Mouse (Mus musculus): ENCODE data around the gene Cdk4. TPM values are rescaled to one million over a fixed set of nuclear protein-coding genes. Genes with fewer than 3 reads are reported as not detected.
"Not testable (repeated sequence)": the region's sequence is repeated elsewhere in the genome, so short reads cannot be mapped to it uniquely, and the experiment has no call there.

The Cdk4 gene
- total RNA-seq, 2 experiments from 2014 or later, result 71.5 to 83.0 TPM

DNA sequence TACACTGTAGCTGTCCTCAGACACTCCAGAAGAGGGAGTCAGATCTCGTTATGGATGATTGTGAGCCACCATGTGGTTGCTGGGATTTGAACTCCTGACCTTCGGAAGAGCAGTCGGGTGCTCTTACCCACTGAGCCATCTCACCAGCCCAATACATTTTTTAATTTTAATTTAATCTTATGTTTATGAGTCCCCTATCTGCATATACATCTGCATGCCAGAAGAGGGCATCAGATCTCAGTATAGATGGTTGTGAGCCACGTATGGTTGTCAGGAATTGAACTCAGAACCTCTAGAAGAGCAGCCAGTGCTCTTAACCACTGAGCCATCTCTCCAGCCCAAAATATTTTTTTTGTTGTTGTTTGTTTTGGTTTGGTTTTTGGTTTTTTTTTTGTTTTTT is 8.9 kb downstream of the Cdk4 start:
- ATAC-seq (replicated peaks; ENCODE audit: low FRiP score, poor library complexity, severe bottlenecking), result not testable (repeated sequence)

DNA sequence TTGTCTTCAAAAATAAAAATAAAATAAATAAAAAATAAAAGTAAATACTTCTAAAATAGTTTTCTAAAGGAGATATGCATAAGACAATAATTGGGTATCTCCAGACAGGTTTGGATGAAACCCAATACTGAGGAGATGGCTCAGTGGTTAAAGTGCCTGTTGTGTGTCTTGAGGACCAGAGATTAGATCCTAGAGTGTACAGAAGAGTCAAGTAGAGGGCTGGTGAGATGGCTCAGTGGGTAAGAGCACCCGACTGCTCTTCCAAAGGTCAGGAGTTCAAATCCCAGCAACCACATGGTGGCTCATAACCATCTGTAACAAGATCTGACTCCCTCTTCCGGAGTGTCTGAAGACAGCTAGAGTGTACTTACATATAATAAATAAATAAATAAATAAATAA is 9.6 kb downstream of the Cdk4 start:
- not testable (repeated sequence) for ATAC-seq (replicated peaks; ENCODE audit: low FRiP score, poor library complexity, severe bottlenecking)

DNA sequence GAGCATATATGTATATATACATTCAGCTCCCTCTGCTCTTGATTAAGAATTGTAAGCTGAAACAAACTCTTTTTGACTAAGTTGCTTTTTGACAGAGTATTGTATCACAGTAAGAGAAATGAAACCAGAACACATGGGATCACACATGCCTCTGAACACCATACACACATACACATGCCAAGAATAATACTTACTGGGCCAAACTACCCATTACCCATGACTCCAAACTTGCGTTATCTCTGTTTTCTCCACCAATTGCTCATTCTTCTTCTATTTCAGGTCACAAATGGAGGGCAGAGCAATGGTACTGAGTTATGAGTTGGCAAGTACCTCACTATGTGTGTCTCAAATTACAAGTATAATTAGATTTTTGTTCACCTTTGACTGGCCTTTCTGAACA is 10.6 kb downstream of the Cdk4 start:
- no peak for ATAC-seq (replicated peaks; ENCODE audit: low FRiP score, poor library complexity, severe bottlenecking)

DNA sequence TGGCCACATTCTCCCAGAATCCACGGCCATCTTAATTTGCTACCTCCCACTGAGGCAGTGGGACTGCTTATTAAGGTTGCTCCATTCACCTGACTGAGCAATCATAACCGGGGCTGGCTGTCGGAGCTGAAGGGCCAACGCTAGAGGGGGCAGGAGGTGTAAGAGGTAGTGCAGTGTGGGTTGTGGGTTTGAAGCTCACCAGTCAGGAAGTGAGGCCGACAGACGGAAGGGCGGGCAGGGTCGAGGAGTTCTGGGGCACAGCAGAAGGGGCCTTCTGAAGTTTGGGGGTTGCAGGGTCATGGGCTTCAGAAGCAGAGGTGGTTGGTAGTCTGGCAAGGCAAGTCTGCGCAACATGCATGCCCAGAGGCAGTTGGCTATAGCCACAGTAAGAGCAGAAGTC is 11.7 kb downstream of the Cdk4 start, which contains the start of gene Agap2:
TSS of gene Agap2 (plus strand) at position 205 of the 400 bp plus-strand sequence.
- ATAC-seq (replicated peaks; ENCODE audit: low FRiP score, poor library complexity, severe bottlenecking), result no peak

DNA sequence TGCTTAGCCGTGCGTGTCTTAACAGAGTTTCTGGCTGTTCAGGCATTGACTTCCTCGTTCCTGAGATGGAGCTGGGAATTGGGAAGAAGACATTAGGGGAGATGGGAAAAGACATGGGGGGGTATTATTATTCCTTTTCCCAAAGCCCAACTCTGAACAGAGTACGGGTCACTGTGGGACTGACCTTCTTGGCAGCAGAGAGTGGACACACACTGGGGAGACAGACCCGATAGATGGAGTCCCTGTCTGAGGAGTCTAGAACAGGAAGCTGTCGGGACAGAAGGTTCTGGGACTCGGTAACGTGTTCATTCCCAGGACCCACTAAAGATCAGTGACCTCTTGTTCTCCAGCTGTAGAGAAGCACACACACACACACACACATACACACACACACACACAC is 12.3 kb downstream of the Cdk4 start:
- ATAC-seq (replicated peaks; ENCODE audit: low FRiP score, poor library complexity, severe bottlenecking), result no peak

DNA sequence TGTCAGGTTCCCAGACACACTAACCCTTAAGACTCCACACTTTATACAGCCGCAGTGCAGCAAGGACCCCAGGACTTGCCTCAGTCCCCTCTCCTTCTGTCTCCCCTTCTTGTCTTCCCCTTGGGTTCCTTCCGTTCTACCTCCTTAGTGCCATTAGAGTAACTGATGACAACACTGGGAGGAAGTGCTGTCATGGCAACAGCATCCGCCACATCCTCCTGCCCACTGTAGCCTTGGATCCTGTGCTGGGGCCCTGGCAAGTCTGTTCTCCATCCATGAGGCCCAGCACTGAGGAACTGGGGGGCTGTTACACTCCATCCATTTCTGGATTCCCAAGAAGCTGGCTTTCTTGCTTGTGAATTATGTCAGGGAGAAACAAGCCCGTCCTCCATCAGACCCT is 12.7 kb downstream of the Cdk4 start:
- ATAC-seq (replicated peaks; ENCODE audit: low FRiP score, poor library complexity, severe bottlenecking), result no peak

DNA sequence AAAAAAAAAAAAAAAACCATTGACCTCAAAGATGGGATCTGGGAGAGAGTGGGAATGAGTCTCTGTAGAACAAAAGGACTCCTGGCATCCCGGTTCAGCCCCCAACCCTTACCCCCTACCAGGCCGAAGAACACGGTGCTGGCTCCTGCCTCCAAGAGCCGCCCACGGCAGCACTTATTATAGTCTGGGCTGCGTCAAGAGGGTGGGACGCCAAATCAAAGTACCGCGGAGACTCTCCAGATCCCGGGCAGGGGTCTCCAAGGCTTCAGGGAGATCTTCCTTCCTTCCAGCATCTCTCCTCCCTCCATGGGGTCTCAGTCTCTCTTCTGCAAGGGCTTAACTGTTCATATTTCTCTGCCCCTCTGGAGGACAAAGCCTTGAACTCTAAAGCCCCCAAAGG is 14.2 kb downstream of the Cdk4 start:
- ATAC-seq (replicated peaks; ENCODE audit: low FRiP score, poor library complexity, severe bottlenecking), result no peak

DNA sequence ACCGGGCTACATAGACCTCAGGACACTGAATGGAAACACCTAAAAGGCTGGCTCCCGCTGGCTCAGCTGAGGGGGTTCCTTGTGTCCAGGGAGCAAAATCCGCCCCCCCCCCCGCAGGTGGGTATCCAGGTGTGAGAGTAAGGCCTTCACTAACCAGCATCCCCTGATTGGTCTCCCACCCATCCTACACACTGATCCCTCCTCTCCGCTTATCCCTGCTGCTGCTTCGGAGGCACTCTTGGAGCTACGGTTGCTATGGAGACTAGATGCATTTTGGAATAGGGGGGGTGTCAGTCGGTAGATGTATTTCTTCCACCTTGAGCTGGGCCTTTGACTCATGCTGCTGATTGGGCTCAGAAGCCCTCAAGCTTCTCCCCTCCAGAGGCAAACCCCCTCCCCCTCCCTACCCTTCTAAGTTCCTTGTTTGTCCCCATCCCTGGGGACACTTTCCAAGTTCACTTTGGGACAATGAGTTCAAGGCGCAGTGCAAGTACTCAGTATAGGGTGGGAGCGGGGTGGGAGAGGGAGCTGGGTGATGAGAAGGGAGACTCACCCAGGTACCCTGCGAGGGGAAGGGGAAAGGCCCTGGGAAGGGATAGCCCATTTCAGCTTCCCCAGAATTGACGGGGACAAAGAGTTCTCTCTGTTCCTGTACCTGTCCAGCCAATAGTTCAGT is 14.8 kb downstream of the Cdk4 start:
- ATAC-seq (replicated peaks; ENCODE audit: low FRiP score, poor library complexity, severe bottlenecking), result no peak

DNA sequence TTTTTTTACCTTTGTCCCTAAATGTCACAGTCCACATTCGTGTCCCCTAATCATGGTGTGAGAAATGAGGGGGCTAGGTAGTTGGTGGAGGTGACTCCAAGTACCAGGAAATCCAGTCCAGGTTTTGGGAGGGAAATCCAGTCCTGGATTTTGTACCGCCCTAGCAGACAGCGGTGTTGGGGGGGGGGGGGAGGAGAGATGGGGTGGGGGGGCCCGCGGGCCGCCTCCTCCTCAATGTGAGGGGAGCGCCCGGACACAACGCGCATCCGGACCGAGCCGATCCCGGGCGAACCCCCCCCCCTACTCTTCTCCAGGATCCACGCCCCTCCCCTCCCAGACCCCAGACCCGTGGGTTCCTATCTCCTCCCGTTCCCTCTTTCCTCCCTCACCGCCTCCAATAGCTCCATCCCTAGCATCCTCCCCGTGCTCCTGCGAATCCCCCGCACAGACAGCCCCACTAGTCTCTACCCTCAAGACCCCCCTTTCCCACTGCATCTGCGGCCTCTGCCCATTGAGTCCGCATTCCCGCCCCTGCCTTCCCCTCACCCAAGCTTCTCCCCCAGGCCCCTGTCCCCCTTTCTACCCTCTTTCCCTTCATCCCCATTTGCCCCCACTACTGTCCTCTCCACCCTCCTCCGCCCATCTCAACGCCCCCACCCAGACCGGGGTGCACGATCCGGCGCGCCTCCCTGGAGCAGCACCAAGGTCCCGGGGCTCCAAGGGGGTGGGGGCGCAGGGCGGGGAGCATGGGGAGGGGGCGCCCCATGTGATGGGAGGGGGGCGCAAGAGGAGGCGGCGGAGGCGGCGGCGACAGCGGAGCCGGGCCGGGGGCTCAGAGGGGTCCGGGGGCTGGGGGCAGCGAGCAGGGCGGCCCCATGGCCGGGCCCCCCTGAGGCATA is 15.6 kb downstream of the Cdk4 start:
- no peak for ATAC-seq (replicated peaks; ENCODE audit: low FRiP score, poor library complexity, severe bottlenecking)

DNA sequence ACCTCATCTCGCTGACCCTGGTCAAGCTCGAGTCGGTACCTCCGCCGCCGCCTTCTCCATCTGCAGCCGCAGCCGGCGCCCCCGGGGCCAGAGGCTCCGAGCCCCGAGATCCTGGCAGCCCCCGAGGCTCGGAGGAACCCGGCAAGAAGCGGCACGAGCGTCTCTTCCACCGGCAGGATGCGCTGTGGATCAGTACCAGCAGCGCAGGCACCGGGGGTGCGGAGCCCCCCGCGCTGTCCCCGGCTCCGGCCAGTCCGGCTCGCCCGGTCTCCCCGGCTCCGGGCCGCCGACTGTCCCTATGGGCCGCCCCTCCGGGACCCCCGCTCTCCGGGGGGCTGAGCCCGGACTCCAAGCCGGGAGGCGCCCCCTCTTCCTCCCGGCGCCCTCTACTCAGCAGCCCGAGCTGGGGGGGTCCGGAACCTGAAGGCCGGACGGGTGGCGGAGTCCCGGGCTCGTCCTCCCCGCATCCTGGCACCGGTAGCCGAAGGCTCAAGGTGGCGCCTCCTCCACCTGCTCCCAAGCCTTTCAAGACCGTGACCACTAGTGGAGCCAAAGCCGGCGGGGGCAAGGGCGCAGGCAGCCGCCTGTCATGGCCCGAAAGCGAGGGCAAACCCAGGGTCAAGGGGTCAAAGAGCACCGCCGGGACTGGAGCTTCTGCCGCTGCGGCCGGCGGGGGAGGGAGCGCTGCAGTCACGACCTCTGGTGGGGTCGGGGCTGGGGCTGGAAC is 16.5 kb downstream of the Cdk4 start:
- no peak for ATAC-seq (replicated peaks; ENCODE audit: low FRiP score, poor library complexity, severe bottlenecking)

DNA sequence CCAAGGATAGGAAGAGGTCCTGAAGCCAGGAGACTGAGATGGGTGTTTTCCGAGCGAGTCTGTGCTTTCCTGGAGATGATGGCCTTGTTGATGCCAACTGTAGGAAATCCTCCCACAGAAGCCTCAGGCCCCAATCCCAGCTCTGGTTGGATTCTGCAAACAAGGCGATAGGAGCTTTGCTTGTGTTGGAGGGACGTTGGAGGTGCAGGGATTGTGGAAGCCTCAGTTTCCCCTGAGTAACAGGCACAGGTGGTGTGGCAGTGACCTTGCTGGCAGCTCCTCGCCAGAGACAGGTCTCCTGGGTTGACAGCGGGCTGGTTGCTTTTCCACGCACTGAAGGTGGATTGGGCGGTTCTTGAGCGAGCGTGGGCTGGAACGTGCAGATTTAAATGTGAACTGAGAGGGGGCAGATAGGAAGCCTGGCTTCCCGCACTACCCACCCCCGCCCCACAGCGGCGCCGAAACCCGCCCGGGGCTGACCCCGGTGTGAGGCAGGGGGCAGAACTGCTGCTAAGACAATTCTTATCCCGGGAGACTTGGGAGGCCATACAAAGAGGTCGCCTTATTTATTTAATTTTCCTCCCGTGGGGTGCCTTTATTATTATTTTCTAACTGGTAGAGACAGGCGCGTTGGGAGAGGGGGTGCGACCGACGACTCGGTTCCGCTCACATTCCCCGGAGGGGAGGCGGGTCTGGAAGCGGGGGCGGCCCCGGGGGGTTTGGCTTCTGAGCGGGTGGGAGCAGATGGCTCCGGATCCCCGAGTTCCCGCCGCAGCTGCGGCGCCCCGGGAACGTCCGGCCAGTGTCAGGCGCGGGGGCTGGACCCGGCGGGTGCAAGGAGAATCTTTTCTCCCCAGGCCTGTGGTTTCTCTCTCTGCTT is 17.8 kb downstream of the Cdk4 start:
- no peak for ATAC-seq (replicated peaks; ENCODE audit: low FRiP score, poor library complexity, severe bottlenecking)

DNA sequence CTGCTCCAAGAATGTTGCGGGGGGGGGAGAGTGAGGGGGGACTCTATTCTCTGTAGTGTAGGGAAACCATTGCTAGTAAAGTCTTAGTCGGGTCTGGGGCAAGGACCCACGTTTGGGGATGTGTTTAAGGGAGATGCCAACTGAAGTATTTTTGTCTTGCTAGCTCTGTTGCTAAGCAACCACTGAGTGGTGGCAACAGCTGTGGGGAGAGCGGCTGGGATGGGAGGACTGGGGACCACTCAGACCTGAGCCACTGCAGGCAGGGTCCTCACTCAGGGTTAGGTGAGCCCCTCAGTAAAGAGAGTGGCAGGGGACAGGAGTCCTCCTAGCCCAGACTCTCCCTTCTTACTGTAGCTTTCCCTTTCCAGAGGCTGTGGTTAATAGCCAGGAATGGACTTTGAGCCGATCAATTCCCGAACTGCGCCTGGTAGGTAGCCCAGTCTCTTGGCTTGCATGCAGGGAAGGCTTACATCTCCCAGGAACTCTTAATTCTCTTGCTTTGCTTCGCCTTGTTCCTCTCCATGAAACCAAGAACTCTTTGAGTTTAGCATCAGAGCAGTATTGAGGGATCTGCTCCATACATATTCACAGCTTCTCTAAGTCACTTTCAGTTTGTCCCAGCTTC is 18.8 kb downstream of the Cdk4 start:
- ATAC-seq (replicated peaks; ENCODE audit: low FRiP score, poor library complexity, severe bottlenecking), result no peak

DNA sequence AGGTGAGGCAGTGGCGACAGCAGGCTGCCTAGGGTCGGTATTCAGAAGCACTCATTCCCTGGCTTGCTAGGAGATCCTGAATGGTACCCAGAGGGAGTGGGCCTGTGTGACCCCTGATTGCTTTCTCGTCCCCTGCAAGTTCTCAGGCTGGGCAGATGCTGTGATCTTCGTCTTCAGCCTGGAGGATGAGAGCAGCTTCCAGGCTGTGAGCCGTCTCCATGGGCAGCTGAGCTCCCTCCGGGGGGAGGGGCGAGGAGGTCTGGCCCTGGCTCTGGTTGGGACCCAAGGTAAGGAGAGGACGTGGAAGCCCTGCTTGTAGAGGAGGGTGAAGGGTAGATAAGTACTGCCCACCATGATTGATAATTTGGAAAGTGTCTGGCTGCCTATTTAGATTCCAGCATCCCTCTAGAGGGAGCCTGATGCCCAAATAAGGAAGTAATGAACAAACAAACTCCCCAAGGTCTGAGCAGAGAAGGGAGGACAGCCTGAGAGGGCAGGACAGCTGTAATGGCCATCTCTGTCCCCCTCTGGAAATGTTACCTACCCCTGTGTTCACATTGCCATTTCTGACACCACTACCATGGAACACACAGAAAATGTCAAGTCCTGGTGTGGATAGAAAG is 20.1 kb downstream of the Cdk4 start:
- ATAC-seq (replicated peaks; ENCODE audit: low FRiP score, poor library complexity, severe bottlenecking), result no peak

DNA sequence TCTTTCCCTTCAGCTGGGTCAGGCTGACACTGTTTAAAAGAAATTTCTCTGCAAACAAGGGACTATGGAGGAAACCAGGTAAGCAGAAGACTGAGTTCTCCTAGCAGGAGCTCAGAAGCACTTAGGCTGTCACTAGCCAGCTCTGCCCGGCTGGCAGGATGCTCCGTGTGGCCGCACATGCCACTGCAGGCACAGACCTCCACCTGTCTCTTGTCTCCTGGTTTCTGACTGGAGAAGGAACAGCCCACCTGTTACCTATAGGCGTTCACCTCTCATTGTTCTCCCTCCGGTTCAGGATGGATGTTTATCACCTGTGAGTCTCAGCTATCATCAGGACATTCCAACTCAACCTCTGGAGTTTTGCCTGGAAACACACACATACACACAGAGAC is 20.6 kb downstream of the Cdk4 start:
- ATAC-seq (replicated peaks; ENCODE audit: low FRiP score, poor library complexity, severe bottlenecking), result no peak

DNA sequence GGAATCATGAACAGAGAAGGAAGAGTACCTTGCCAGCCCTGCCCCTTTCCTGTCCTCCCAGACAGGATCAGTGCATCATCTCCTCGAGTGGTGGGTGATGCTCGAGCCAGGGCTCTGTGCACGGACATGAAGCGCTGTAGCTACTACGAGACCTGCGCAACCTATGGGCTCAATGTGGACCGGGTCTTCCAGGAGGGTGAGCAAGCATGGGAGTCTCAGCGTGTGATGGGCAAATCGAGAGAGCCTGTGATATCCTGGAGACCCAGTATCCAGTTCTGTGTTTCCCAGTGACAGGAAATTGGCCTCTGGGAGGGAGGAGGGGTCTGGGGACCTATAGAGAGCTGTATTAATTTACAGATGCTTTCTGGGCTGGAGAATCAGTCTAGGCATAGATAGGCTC is 21.7 kb downstream of the Cdk4 start:
- no peak for ATAC-seq (replicated peaks; ENCODE audit: low FRiP score, poor library complexity, severe bottlenecking)

DNA sequence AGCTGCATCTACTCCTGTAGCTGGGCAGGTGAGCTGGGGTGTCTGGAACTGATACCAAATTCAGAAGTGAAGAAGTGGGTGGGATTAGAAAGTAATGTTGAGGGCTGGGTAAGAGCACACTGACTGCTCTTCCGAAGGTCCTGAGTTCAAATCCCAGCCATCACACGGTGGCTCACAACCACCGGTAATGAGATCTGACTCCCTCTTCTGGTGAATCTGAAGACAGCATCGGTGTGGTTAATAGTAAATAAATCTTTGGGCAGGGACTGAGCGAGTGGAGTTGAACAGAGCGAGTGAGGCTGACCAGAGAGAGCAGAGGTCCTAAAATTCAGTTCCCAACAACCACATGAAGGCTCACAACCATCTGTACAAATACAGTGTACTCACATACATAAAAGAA is 22.3 kb downstream of the Cdk4 start:
- no peak for ATAC-seq (replicated peaks; ENCODE audit: low FRiP score, poor library complexity, severe bottlenecking)

DNA sequence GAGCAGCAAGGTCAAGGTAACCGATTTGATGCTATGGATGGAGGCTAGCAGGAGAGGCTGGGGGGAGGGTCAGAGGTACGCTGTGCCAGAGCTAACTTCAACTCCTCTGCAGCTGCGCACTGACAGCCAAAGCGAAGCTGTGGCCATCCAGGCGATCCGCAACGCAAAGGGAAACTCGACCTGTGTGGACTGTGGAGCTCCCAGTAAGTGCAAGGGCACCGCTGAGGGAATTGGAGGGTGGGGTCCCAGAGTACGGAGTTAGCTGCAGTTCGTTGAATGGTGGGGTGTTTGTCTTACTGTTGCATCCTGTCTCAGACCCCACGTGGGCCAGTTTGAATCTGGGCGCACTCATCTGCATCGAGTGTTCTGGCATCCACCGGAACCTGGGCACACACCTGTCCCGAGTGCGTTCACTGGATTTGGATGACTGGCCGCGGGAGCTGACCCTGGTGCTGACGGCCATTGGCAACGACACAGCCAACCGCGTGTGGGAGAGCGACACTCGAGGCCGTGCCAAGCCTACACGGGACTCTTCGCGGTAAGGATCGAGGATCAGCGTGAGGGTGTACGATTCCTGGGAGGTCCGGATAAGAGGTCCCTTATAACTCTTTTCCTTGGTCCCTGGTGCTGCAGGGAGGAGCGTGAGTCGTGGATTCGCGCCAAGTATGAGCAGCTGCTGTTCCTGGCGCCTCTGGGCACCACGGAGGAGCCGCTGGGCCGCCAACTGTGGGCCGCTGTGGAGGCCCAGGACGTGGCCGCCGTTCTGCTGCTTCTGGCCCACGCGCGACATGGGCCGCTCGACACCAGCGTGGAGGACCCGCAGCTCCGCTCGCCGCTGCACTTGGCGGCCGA is 27.5 kb downstream of the Cdk4 start:
- ATAC-seq (replicated peaks; ENCODE audit: low FRiP score, poor library complexity, severe bottlenecking), result no peak
